Mouse (Mus musculus) brain, embryonic 14.5 days (tissue): Measurements from ENCODE around the gene Muc5b. TPM values are rescaled to one million over a fixed set of nuclear protein-coding genes. Genes with fewer than 3 reads are reported as not detected.
"Not testable (repeated sequence)": the region's sequence is repeated elsewhere in the genome, so short reads cannot be mapped to it uniquely, and the experiment has no call there.

Source experiments
- DNase-seq: peaks from one replicate; pipeline ENCODE4 v3.0.0-alpha.2; 2011; ENCODE audit warnings: low read depth
- CTCF ChIP-seq: fragments of 200-500 bp; IDR thresholded peaks from 2 replicates; pipeline ENCODE4 v1.5.1; 2012; ENCODE audit warnings: inconsistent platforms, mild to moderate bottlenecking, moderate library complexity, borderline replicate concordance; ENCODE audit not compliant: insufficient read depth, insufficient read length; ENCODE audit errors: extremely low read depth
- POLR2A ChIP-seq: fragments of 200-500 bp; IDR thresholded peaks from 2 replicates; pipeline ENCODE4 v1.6.1; 2012; ENCODE audit warnings: mild to moderate bottlenecking, inconsistent platforms, borderline replicate concordance; ENCODE audit not compliant: poor library complexity, insufficient read depth, insufficient read length, severe bottlenecking; ENCODE audit errors: extremely low read depth
- polyA plus RNA-seq: library from polyadenylated mRNA; depleted of rRNA; stranded (reverse); fragments of >200 nt; gene quantifications from 2 replicates; pipeline ENCODE4 v1.2.3, GENCODE M21; 2012; rRNA removed

Gene Muc5b
- polyA plus RNA-seq = not detected in 2 replicates

GRCm38 (mm10) chr7:141838779-141839178, at the start of gene Muc5b:
Gene Muc5b, plus strand, starts transcription at chr7:141839070.
- DNase-seq = peak; percentile 30

DNA sequence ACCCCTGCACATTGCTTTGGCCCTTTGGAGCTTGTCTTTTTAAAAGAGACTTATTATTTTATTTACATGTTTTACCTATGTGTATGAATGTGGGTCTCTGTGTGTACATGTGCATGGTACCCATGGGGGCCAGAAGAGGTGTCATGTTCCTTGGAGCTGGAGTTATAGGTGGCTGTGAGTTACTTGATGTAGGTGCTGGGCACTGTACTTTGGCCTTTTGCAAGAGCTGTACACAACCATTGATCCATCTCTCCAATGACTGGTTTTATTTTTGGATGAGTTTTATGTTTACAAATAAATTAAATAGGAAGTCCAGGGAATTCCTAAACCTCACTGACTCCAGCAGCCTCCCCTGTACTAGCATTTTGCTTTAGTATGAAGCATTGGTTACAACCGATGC, 44.6 kb upstream of the Muc5b start:
- DNase-seq = no peak
- TF ChIP-seq POLR2A = no peak
- no peak for TF ChIP-seq CTCF

More at GRCm38 (mm10) chr7:141838779-141839178, at the start of gene Muc5b:
- TF ChIP-seq POLR2A = no peak
- TF ChIP-seq CTCF = no peak

DNA sequence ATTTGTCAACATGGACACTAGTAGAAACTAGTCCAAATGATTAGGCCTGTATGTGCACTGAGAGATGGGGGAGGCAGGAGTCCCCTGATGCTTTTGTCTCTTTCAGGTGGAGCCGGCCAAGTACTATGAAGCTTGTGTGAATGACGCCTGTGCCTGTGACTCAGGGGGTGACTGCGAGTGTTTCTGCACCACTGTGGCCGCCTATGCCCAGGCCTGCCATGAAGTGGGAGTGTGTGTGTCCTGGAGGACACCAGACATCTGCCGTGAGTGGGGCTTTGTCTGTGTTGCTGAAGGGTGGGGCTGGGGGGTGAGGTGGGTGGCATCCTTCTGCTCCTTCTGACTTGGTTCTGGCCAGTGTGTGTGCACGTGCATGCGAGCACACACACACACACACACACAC, 35.7 kb upstream of the Muc5b start:
- DNase-seq = no peak
- no peak for TF ChIP-seq POLR2A

DNA sequence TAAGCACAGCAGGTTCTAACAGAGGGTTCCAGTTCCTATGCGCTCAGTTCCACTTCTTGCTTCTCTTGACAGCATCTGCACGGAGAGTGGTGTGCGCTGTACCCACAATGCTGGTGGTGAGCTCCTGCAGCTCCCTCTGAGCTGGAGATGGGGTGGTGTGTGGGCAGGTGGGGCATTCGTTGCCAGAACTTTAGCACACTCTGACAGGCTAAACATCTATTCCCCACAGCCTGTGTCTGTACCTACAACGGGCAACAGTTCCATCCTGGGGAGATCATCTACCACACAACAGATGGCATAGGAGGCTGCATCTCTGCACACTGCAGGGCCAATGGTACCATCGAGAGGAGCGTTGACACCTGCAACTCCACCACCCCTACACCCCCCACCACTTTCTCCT, 33.5 kb upstream of the Muc5b start:
- no peak for DNase-seq
- no peak for TF ChIP-seq POLR2A
- no peak for TF ChIP-seq CTCF

DNA sequence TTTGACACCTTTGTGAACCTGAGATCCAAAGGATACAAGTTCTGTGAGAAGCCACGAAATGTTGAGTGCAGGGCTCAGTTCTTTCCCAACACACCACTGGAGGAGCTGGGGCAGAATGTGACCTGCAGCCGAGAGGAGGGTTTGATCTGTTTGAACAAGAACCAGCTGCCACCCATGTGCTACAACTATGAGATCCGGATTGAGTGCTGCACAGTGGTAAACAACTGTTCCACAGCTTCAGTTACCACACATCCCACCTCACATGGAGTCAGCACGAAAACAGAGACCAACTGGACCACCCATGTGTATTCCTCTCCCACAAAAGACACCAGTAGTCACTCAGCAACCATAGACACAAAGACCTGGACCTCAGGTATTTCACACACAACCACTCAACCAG, 31.0 kb upstream of the Muc5b start:
- DNase-seq = not testable (repeated sequence)

DNA sequence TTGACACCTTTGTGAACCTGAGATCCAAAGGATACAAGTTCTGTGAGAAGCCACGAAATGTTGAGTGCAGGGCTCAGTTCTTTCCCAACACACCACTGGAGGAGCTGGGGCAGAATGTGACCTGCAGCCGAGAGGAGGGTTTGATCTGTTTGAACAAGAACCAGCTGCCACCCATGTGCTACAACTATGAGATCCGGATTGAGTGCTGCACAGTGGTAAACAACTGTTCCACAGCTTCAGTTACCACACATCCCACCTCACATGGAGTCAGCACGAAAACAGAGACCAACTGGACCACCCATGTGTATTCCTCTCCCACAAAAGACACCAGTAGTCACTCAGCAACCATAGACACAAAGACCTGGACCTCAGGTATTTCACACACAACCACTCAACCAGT, 28.9 kb upstream of the Muc5b start:
- DNase-seq = not testable (repeated sequence)

DNA sequence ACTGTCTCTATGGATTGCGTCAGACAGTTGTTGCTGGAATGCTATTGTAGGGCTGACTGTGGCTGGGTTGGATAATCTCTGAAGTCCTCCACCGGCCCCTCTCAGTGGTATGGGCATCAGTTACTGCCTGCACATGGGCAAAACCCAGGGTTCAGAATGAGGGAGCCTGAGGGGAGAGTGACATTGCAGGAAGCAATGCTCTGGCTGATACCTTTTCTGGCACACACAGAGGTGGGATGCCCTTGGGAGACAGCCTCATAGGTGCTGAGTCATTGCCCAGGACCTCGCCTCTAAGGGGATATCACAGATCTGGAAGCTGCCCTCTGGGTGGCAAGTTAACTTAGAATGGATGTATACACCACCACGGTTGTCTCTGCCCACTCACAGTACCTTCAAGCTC, 25.5 kb upstream of the Muc5b start:
- DNase-seq = no peak
- no peak for TF ChIP-seq POLR2A
- TF ChIP-seq CTCF = no peak

DNA sequence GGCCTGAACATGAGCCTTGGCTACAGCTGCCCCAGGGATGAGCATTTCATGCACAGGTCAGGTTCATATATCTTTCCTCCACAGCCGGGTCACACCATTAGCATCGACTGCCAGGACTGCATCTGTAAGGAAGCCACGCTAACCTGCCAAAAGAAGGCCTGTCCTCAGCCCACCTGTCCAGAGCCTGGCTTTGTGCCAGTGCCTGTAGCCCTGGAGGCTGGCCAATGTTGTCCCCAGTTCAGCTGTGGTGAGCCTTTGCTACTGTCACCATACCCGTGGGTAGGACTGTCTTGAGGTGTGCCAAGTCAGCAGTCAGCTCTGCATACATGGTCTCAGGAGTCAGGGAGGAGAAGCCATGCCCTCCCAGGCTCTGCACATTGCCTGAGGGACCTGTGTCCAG, 23.5 kb upstream of the Muc5b start:
- TF ChIP-seq CTCF = no peak
- no peak for TF ChIP-seq POLR2A
- DNase-seq = no peak

DNA sequence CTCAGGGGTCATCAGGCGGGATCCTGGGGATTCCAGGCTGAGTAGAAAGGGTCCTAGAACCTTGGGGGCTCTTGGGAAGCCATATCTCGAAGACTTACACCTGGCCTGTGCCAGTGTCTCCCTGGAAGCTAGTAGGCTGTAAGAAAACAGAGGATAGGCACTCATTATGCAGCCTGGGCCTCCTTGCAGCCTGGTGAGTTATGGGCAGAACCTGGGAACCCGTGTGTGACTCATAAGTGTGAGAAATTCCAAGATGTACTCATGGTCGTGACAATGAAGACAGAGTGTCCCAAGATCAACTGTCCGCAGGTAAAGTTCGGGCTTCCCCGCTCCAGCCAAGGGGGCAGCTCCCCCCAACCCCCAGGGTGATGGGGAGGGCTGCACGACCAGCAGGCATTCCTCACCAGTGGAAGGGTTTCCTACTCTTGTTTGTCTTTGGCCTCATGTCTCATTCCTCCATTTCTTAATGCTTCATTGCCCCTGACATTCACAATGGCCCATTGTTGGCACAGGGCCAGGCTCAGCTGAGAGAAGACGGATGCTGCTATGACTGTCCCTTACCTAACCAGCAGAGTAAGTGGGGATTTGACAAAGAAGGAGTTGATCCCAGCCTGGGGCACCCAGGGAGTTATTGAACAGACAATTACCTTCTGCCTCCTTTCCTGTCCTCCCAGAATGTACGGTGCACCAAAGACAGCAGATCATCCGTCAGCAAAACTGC, 21.4 kb upstream of the Muc5b start:
- peak; percentile 61 for DNase-seq
- TF ChIP-seq CTCF (no peak), POLR2A (no peak)

DNA sequence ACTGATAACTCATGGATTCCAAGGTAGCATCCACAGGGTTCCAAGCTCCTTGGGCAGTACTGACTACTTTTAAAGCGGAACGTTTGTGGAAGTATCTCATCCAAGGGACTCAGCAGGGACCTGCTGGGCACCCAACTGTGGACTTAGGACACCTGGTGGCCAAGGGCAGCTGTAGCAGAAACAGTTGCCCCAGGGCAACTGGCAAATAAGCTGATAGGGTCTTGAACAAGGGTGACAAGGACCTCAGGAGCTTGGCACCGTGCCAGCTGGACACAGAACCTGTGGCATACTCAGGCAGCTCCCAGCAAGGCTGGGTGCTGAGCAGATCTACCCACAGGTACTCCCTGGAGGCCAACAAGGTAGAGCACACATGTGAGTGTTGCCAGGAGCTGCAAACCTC, 20.6 kb upstream of the Muc5b start:
- DNase-seq = no peak
- TF ChIP-seq CTCF = no peak
- TF ChIP-seq POLR2A = no peak

DNA sequence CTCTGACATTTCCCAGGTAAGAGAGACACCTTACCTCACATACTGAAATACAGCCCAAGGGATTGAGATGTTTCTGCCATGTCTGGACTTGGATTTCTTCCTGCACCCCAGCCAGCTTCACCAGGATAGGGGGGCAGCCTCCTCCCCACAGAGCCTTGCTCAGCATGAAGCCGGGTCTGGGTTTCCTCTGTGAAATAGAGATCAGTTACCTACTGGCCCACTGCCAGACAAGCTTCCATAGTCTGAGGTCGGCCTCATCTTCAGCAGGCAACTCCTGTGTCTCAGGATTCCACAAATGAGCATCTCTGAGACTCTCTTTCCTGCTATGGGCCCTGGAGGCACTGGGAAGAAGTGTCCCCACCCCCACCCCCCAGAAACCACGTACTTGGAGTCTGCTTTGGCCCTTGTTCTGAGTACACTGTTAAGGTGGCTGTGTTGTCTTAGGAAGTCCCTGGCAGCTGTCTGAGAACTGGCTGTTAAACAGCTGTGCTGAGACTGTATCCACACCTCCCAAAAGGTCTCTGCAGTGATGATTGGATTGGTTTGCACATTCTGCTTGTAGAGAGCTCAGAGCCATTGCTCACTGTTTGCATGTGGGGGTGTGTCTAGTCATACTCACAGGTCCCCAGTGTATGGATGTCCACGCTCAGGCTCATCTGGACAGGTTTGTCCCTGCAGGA, 16.1 kb upstream of the Muc5b start:
- peak; percentile 7 for DNase-seq

GRCm38 (mm10) chr7:141823699-141824098, 15.2 kb upstream of the Muc5b start:
- no peak for DNase-seq
- TF ChIP-seq CTCF = no peak
- no peak for TF ChIP-seq POLR2A

More for the DNA sequence above, 16.1 kb upstream of the Muc5b start:
- no peak for TF ChIP-seq POLR2A
- no peak for TF ChIP-seq CTCF
